Mouse (Mus musculus): Measurements from ENCODE around the gene Ezh1. TPM values are rescaled to one million over a fixed set of nuclear protein-coding genes. Genes with fewer than 3 reads are reported as not detected.

Ezh1 gene
- polyA plus RNA-seq, 1 experiment from 2014 or later = 13.7 TPM

- DNase-seq (ENCODE audit: low spot score) = no peak
Observed at GRCm38 (mm10) chr11:101247521-101248030, 21.3 kb upstream of the Ezh1 start.

DNA sequence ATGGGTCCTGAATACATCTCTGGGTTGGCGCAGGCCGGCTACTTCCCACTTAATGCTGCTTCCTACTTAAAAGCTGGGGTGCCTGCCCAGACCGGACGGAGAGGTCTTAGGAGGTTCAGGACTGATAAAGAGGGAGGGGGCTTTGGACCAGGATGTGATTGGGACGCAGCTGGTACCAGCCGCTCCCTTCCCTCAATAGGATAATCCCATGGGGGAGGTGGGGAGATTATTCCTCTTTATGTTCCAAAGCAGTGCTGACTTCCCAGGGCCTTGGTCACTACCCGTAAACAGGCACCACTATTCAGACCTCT lies 20.4 kb upstream of the Ezh1 start:
- no peak for DNase-seq (ENCODE audit: low spot score)

- peak; percentile 37 for DNase-seq (ENCODE audit: low spot score)
Observed at GRCm38 (mm10) chr11:101245855-101246701, 19.8 kb upstream of the Ezh1 start, which contains the start of gene Ramp2. Gene Ramp2, plus strand, starts transcription at chr11:101246028.

DNA sequence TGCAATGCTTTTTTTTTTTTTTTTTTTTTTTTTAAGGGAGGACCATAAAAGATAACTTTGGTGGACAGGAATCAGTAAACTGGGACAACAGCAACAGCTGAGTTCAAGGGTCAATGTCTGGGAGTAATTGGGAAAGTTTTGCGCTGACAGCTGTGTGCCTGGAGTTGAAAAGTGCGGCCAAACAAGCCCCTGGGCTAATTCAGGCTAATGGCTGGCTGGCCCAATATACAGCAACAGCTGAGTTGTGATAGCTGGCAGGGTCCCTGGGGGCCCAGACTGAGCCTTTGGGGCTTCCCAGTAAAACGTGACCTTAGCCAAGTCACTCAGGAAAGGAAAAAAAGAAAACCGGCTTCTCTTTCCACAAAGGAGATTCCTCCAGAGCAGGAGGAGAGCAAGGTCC lies 18.8 kb upstream of the Ezh1 start:
- DNase-seq (ENCODE audit: low spot score) = no peak

DNA sequence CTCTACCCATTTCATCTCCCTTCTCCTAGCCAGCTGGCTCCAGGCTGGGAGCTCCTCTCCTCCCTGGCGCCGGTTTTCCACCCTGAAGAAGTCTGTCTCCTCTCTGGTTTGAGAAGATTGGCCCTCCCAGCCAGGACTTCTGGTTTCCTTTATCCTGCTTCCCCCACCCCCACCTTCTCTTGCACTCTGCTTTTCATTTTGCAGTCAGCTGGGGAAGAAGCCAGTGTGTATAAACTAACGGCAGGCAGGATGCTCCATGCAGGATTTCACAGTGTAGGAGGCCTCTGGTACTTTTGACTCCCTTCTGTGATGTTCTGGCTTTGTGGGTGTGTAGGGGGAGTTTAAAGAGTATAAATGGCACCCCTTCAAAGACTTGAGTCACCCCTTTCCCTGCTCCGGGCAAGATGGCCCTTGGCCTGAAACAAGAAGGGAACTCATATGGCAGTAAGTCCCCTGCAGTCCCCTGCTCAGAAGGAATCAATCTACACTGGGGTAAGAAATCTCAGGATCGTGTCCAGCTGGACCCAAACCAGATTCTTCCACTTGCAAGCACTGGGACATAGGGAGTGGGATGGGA lies 11.9 kb upstream of the Ezh1 start:
- DNase-seq (ENCODE audit: low spot score) = no peak

GRCm38 (mm10) chr11:101236782-101237181 lies 10.5 kb upstream of the Ezh1 start:
- no peak for DNase-seq (ENCODE audit: low spot score)

GRCm38 (mm10) chr11:101235429-101235828 lies 9.2 kb upstream of the Ezh1 start:
- no peak for DNase-seq (ENCODE audit: low spot score)

GRCm38 (mm10) chr11:101234124-101234523 lies 7.9 kb upstream of the Ezh1 start:
- DNase-seq (ENCODE audit: low spot score) = no peak

DNA sequence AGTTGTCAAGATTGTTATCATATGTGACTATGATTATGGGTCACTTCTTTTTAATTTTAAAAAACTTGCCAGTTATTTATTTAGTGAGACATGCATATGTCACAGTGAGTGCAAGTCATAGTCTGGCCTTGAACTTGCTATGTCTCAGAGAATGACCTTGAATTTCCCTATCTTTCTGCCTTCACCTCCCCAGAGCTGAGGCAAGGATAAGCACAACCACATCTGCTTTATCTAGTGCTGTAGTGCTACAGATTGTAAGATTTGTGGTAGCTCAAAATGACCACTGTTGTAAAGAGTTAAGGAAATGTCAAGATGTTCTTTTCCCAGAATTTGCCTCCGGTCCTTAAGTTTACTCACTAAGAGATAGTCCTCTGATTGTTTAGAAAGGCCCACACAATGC lies 7.0 kb upstream of the Ezh1 start:
- DNase-seq (ENCODE audit: low spot score) = no peak

DNA sequence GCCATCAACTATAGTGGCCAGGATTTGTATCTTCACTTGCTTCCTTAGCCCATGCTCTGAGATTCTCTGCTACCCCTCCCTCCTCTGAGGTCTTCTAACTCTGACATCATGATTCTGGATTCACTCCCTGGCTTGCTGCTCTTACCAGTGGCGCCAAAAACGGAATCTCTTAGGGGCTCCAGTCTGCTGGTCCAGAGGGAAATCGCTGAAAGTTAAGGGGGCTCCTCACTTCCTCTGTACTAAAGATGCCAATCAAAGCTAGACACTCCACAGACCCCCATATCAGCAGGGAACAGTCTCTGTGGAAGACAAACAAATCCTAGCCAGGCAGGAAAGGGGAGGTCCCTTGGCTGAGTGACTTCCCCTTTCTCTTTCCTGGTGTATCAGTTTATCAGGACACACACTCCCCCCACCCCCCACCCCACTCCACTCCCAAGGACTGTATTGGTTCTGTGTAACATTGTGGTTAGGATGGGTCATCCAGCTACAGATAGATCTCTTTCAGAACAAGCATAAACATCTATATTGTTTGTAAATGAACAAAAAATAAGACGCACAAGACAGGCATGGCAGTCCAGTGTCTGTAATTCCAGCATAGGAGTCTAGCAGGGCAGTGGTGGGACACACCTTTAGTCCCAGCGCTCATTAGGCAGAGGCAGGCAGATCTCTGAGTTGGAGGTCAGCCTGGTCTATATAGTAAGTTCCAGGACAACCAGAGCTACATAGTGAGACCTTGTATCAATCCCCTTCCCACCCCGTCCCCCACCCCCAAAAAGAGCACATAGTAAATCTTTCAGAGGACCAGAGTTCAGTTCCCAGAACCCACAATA lies 6.0 kb upstream of the Ezh1 start:
- no peak for DNase-seq (ENCODE audit: low spot score)

DNA sequence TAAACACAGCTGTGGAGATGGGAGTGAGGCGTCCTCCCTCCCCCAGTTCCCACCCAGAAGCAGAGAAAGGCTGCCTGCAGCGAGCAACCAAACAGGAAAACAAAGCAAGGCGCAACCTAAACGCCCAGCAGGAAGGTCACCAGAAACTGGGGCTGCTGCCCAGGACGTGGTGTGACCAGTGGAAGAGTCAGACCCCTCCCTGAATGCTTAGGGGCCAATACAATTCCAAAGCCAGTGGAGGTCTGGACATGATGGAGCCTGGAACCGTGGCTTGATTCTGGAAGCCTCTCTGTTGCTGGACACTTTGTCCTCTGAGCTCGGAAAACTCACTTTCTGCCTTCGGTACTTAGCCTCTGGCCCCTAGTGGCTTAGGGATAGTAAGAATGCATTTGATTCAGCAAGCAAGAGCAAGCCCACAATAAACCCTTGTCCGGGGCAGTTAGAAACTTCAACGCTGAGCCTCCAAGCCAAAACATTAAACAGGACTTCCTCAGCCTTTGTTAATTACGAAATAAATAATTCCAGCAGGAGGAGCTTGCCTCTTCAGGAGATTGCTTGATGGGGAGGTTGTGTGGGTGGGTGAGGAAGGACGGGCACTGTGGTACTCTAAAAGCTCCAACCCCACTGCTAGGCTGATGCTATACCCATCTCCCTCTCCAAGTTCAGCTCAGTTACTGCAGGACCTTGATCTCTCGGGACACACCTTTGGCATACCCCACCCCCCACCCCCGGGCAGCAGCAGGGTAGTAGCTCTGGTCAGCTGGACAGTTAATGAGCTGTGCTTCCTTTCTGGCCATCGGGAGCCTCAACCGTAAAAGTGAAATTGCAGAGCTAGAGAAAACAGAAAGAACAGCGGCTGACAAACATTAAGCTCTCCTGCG lies 5.0 kb upstream of the Ezh1 start:
- no peak for DNase-seq (ENCODE audit: low spot score)

DNA sequence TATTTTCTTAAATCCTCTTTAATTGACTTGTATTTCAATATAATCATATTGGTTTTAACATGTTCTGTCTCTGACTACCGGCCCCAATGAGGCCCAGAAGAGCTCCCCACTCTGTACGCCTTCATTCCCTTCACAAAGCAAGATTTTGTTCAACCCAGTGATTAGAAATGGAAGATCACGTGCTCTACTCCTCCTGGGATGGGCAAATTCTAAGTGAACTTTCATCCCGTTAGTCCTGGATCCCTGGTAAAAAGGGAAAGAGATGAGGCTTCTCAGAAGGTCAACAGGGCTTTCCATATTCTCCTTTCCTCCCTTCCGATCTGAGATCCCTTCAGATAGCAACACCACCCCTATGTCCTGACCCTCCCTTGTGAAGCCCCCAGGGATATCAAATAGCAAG lies 4.3 kb upstream of the Ezh1 start:
- no peak for DNase-seq (ENCODE audit: low spot score)

GRCm38 (mm10) chr11:101230061-101230511 lies 3.8 kb upstream of the Ezh1 start:
- no peak for DNase-seq (ENCODE audit: low spot score)

DNA sequence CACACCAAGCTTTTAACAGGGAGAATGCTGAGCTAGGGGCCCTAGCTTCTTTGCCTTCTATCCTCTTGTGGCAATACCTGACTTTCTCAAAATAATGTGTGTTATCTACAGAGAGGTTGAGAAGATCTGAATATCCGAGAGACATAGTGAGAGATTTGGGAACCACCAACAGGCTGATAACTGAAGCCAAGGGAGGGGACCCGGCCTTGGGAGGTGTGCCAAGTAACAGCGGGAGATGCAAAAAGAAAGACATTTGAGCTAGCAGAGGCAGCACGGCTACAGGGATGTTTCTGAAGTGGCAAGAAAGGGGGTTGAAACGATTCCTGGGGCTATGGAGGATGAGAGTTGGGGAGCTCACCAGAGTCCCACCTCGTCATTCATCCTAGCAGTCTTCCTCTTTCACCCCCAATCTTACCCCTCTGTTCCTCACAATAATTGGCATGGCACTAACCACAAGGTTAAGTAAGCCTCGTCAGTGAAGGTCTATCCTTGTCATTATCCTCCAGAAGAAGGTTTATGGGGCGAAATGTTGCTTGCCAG lies 3.2 kb upstream of the Ezh1 start:
- DNase-seq (ENCODE audit: low spot score) = no peak

GRCm38 (mm10) chr11:101225331-101226064 lies 765 bp downstream of the Ezh1 start:
- DNase-seq (ENCODE audit: low spot score) = no peak

- DNase-seq (ENCODE audit: low spot score) = no peak
Observed at GRCm38 (mm10) chr11:101224337-101224736, 1.9 kb downstream of the Ezh1 start.

DNA sequence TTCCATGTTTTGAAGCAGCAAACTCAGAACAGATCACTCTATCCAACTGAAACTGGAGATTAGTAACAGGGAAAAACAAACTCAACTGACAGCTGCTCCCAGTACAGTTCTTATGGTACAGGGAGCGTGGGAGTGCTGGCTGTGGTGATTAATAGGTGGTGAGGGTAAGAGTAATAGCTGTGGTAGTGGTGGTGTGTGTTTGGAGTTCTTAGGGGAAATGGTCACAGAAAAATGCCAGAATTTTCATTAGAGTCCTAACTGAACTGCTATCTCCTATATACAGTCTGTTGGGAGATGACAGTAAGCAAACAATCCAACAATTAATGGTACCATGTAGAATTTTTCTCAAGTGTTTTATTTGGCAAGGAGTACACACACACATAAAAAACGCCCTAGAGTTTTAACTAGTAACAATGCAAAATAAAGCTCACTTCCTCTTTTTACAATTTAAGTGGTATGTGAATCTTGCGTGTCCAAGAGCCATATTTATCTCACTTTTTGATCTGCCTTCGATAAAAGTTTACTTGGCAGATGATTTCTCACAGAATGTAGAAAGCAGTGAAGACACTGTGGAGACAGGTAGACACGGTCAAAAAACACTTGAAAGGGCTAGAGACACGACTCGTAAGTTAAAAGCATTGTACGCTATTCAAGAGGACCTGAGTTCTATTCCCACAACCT lies 4.8 kb downstream of the Ezh1 start:
- no peak for DNase-seq (ENCODE audit: low spot score)

DNA sequence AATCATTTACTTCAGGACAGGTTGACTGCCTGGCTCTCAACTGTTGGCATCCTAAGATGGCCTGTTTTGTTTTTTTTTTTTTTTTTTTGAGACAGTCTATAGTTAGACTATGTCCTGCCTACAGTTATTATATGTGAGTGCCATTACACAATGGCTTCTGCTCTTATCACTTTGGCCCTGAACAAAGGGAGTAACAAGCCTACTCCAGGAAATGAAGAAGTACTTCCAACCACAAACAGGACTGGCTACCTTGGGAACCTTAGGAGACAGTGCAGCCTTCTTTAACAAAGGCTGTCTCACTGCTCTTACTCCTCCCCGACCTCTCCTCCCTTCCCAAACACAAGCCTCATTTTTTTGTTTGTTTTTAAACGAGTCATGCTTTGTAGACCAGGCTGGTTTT lies 5.4 kb downstream of the Ezh1 start:
- no peak for DNase-seq (ENCODE audit: low spot score)

DNA sequence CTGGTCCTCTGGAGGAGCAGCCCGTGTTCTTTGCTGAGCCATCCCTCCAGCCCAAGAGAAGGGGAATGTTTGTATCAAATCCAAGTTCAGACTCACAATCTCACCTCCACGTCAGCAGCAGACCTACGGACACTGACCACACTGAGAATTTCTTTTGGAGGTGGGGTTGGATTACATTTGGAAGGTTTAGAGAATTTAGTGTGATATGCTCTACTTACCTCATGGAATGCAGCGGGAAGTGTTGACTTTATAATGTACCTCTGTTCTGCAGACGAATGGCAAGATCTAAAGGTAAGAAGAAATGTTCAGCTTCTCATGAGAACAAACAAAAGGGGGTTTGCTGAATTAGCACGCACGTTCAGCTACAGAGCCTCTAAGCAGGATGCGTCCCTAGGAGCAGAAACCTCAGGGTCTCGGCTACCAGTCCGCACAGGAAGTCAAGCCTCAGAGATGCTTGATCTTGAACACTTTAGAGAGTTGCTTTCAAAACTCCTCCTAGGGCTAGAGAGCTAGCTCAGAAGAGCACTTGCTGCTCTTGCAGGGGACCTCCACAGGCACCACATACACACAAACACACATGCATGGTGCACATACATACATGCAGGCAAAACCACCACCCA lies 7.7 kb downstream of the Ezh1 start:
- DNase-seq (ENCODE audit: low spot score) = peak; percentile 73
